Mouse (Mus musculus) MEL (cell line): Measurements from ENCODE around the gene Grap. TPM values are rescaled to one million over a fixed set of nuclear protein-coding genes. Genes with fewer than 3 reads are reported as not detected.

Source experiments
- DNase-seq: peaks from one replicate; pipeline ENCODE4 v3.0.0; 2011; ENCODE audit warnings: low read depth, low spot score
- H3K27ac ChIP-seq: 2 replicates; pipeline ENCODE4 v1.5.1; 2012; ENCODE audit warnings: low read depth, mild to moderate bottlenecking, control low read depth, low read length, moderate library complexity; ENCODE audit not compliant: control insufficient read depth
- H3K27me3 ChIP-seq, 2 experiments: fragments of 150-350 bp in 1 of 2; sonication (generic) in 1 of 2; 2 replicates each; pipeline ENCODE4 v1.6.1; 2012; ENCODE audit warnings: low read length in 2 of 2, mild to moderate bottlenecking in 2 of 2, improper control_type of control experiment in 1 of 2, moderate library complexity in 1 of 2; ENCODE audit not compliant: insufficient read depth in 2 of 2, control insufficient read depth in 1 of 2
- H3K36me3 ChIP-seq, 2 experiments: 2 replicates each; pipeline ENCODE4 v1.6.1; 2012 to 2014; ENCODE audit warnings: low read length in 2 of 2, improper control_type of control experiment in 1 of 2, inconsistent platforms in 1 of 2, mild to moderate bottlenecking in 1 of 2; ENCODE audit not compliant: insufficient read depth in 2 of 2, control insufficient read depth in 1 of 2
- H3K4me1 ChIP-seq, 2 experiments: fragments of 150-350 bp in 1 of 2; sonication (generic) in 1 of 2; 2 replicates each; pipeline ENCODE4 v1.6.1; 2012; ENCODE audit warnings: low read length in 2 of 2, improper control_type of control experiment in 1 of 2, mild to moderate bottlenecking in 1 of 2; ENCODE audit not compliant: insufficient read depth in 2 of 2, control insufficient read depth in 1 of 2
- H3K4me3 ChIP-seq, 2 experiments: fragments of 150-350 bp in 1 of 2; sonication (generic) in 1 of 2; 2 replicates each; pipeline ENCODE4 v1.5.1; 2012; ENCODE audit warnings: low read depth in 2 of 2, low read length in 2 of 2, mild to moderate bottlenecking in 2 of 2, moderate library complexity in 2 of 2, control low read depth in 1 of 2, improper control_type of control experiment in 1 of 2; ENCODE audit not compliant: control insufficient read depth in 1 of 2, insufficient read depth in 1 of 2
- H3K79me2 ChIP-seq: 2 replicates; pipeline ENCODE4 v1.6.1; 2012; ENCODE audit warnings: mild to moderate bottlenecking, low read length, moderate library complexity; ENCODE audit not compliant: control insufficient read depth, poor library complexity, insufficient read depth
- H3K9ac ChIP-seq: 2 replicates; pipeline ENCODE4 v1.6.1; 2012; ENCODE audit warnings: low read depth, mild to moderate bottlenecking, control low read depth, low read length, moderate library complexity; ENCODE audit not compliant: control insufficient read depth, poor library complexity, severe bottlenecking
- H3K9me3 ChIP-seq: fragments of 150-350 bp; sonication (generic); replicated peaks from 2 replicates; pipeline ENCODE4 v1.6.1; 2012; ENCODE audit warnings: mild to moderate bottlenecking, low read length, improper control_type of control experiment, moderate library complexity; ENCODE audit not compliant: insufficient read depth
- CHD1 ChIP-seq: IDR thresholded peaks from 2 replicates; pipeline ENCODE4 v1.6.1; 2012; ENCODE audit warnings: low read depth, mild to moderate bottlenecking, inconsistent platforms, low read length, improper control_type of control experiment
- E2F4 ChIP-seq: IDR thresholded peaks from 2 replicates; pipeline ENCODE4 v1.6.1; 2011; ENCODE audit warnings: low read depth, low read length, improper control_type of control experiment, borderline replicate concordance
- ELF1 ChIP-seq: IDR thresholded peaks from 2 replicates; pipeline ENCODE4 v1.6.1; 2014; ENCODE audit warnings: low read depth, mild to moderate bottlenecking, inconsistent platforms, low read length, improper control_type of control experiment, moderate library complexity
- EP300 ChIP-seq, 2 experiments: IDR thresholded peaks; 2 replicates each; pipeline ENCODE4 v1.6.1; 2011; ENCODE audit warnings: improper control_type of control experiment in 2 of 2, low read length in 2 of 2, low read depth in 1 of 2, mild to moderate bottlenecking in 1 of 2
- KAT2A ChIP-seq: conservative IDR thresholded peaks from 2 replicates; pipeline ENCODE4 v1.6.1; 2012; ENCODE audit warnings: low read depth, low read length, improper control_type of control experiment, inconsistent platforms
- MYC ChIP-seq: IDR thresholded peaks from 2 replicates; pipeline ENCODE4 v1.6.1; 2011; ENCODE audit warnings: low read depth, mild to moderate bottlenecking, low read length, improper control_type of control experiment, moderate library complexity
- NRF1 ChIP-seq: IDR thresholded peaks from 2 replicates; pipeline ENCODE4 v1.6.1; 2014; ENCODE audit warnings: low read depth, mild to moderate bottlenecking, inconsistent platforms, low read length, improper control_type of control experiment, moderate library complexity; ENCODE audit not compliant: poor library complexity, insufficient read depth, severe bottlenecking
- POLR2AphosphoS2 ChIP-seq: IDR thresholded peaks from 2 replicates; pipeline ENCODE4 v1.6.1; 2011; ENCODE audit warnings: low read length, improper control_type of control experiment
- POLR2AphosphoS5 ChIP-seq: IDR thresholded peaks from 2 replicates; pipeline ENCODE4 v1.6.1; 2012; ENCODE audit warnings: low read depth, borderline replicate concordance, mild to moderate bottlenecking, inconsistent platforms, low read length, moderate library complexity, mixed read lengths
- SIN3A ChIP-seq: IDR thresholded peaks from 2 replicates; pipeline ENCODE4 v1.6.1; 2012; ENCODE audit warnings: low read length, improper control_type of control experiment, inconsistent platforms
- SMC3 ChIP-seq: IDR thresholded peaks from 2 replicates; pipeline ENCODE4 v1.6.1; 2011; ENCODE audit warnings: low read depth, low read length, improper control_type of control experiment
- TAL1 ChIP-seq: IDR thresholded peaks from 2 replicates; pipeline ENCODE4 v1.6.1; 2012; ENCODE audit warnings: mild to moderate bottlenecking, inconsistent platforms, low read length, moderate library complexity, mixed read lengths
- TCF12 ChIP-seq: IDR thresholded peaks from 2 replicates; pipeline ENCODE4 v1.6.1; 2014; ENCODE audit warnings: low read depth, mild to moderate bottlenecking, inconsistent platforms, low read length, improper control_type of control experiment, moderate library complexity
- UBTF ChIP-seq: IDR thresholded peaks from 2 replicates; pipeline ENCODE4 v1.6.1; 2012; ENCODE audit warnings: low read depth, mild to moderate bottlenecking, inconsistent platforms, low read length, improper control_type of control experiment, moderate library complexity, borderline replicate concordance; ENCODE audit not compliant: insufficient read depth
- ZC3H11A ChIP-seq: IDR thresholded peaks from 2 replicates; pipeline ENCODE4 v1.6.1; 2012; ENCODE audit warnings: low read depth, mild to moderate bottlenecking, inconsistent platforms, low read length, improper control_type of control experiment
- ZNF384 ChIP-seq: IDR thresholded peaks from 2 replicates; pipeline ENCODE4 v1.6.1; 2012; ENCODE audit warnings: low read depth, mild to moderate bottlenecking, inconsistent platforms, low read length, improper control_type of control experiment
- polyA plus RNA-seq, 2 experiments: library from polyadenylated mRNA; stranded (reverse) in 1 of 2; unstranded in 1 of 2; fragments of >175 nt in 1 of 2; fragments of >200 nt in 1 of 2; gene quantifications; 2 replicates each; pipeline versions ENCODE4 v1.2.1 to v1.2.4; 2012; ENCODE audit warnings: low replicate concordance in 2 of 2, low read depth in 1 of 2; ENCODE audit not compliant: insufficient read length in 2 of 2, insufficient read depth in 1 of 2, missing spikeins in 1 of 2
- total RNA-seq: library from RNA; depleted of rRNA; stranded (reverse); fragments of 300-350 nt; gene quantifications from 2 replicates; pipeline ENCODE4 v1.2.3, GENCODE M21; 2012

The Grap gene
- total and polyA plus RNA-seq, 3 experiments, result 1.8 to 2.3 TPM; not detected in 1

DNA sequence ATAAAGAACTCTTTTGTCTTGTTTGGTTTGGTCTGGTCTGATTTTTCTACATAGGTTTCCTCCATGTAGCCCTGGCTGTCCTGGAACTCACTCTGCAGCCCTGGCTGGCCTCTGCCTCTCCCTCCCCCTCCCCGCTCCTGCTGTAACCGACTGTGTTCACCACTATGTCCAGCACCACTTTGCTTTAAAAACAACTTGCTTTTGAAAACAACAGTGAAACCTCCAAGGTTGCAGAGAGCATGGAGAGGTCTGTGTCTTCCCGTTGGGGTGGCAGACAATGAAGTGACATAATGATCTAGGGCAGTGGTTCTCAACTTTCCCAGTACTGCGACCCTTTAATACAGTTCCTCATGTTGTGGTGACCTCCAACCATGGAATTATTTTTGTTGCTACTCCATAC, 2.6 kb downstream of the Grap start:
- no peaks in the 10 kb centered on the region for H3K9me3 ChIP-seq
- DNase-seq, result no peak
- no peaks in the 10 kb centered on the region for H3K27me3 ChIP-seq
- H3K9ac ChIP-seq, result no peak overlapping the region
- no peaks in the 10 kb centered on the region for H3K36me3 ChIP-seq
- no peak overlapping the region for H3K27ac ChIP-seq
- TF ChIP-seq CHD1 (no peak), E2F4 (no peak), MYC (no peak), POLR2AphosphoS5 (no peak), UBTF (no peak), ZNF384 (no peak), KAT2A (no peak), EP300 (IDR thresholded peaks at IDR 0.05; ENCODE audit: low read depth in 1 of 2, low read length in 2 of 2) (no peak), ELF1 (no peak), TAL1 (no peak), NRF1 (no peak), ZC3H11A (no peak), POLR2AphosphoS2 (no peak), TCF12 (no peak), SMC3 (no peak)
- peaks cover 0 to 8% of the 10 kb centered on the region in 2 experiments; a peak in 2 of 4 replicates for H3K4me1 ChIP-seq
- no peak overlapping the region for H3K4me3 ChIP-seq
- H3K79me2 ChIP-seq, result no peaks in the 10 kb centered on the region

DNA sequence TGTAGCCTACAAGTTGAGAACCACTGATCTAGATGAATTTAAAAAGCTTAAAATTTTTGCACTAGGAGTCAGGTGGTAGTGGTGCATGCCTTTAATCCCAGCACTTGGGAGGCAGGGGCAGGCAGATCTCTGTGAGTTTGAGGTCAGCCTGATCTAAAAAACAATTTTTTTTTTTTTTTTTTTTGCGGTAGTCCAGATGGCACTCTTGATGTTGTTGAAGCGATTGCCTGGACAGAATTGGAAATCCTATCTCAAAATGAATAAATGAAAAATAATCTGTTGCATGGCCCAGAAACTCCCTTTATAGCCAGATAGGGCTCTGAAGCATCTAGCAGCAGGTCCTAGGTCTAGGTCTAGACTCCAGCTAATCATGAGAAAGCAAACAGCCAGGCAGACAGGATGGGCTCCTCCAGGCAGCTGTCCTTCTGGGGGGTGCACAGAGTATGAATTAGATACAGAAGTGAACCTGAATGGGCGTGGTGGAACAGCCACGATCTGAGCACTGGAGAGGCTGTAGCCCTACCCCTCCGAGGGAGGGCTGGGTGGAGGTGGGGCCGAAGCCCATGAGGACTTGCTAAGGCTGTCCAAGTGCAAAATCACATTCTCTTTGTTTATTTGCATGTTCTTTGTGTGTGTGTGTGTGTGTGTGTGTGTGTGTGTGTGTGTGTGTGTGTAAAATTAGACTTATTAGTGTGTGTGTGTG, 3.2 kb downstream of the Grap start:
- H3K9me3 ChIP-seq, result no peaks in the 10 kb centered on the region
- H3K9ac ChIP-seq, result no peak overlapping the region
- H3K4me1 ChIP-seq, result peaks cover 0 to 8% of the 10 kb centered on the region in 2 experiments; a peak in 2 of 4 replicates
- no peaks in the 10 kb centered on the region for H3K36me3 ChIP-seq
- H3K27me3 ChIP-seq, result no peaks in the 10 kb centered on the region
- no peak for TF ChIP-seq SIN3A
- H3K27ac ChIP-seq, result no peak overlapping the region
- no peak for DNase-seq
- H3K4me3 ChIP-seq, result no peak overlapping the region
- no peaks in the 10 kb centered on the region for H3K79me2 ChIP-seq
